Mouse (Mus musculus) spleen, postnatal 36 days (tissue): Measurements from ENCODE around the gene Oosp3.
A peak's percentile ranks its signal among the peaks of the same experiment; 100 is the strongest.

Source experiments
- DNase-seq, 2 experiments: peaks; one replicate each; pipeline ENCODE4 v3.0.0; 2022; ENCODE audit warnings: low spot score in 2 of 2, mixed read lengths in 1 of 2

Oosp3 gene

DNA sequence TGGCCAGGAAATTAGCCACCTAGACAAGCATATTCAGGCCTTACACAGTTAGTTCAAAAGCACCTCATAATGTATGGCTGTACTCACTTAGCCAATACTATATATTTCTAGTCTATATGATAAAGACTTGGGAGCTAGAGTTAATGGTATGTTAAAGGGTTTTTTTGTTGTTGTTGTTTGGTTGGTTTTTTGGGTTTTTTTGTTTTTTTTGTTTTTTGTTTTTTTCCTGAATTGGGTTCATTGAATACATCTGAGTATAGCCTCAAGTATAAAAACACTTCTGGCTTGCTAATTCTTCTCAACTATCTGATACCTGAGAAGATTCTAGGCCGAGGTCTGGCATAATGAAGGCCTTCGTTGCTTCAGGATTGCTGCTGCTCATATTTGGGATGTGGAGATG lies at the start of gene Oosp3:
Gene Oosp3, plus strand, starts transcription at position 301 of the 400 bp plus-strand sequence.
- DNase-seq: no peak

DNA sequence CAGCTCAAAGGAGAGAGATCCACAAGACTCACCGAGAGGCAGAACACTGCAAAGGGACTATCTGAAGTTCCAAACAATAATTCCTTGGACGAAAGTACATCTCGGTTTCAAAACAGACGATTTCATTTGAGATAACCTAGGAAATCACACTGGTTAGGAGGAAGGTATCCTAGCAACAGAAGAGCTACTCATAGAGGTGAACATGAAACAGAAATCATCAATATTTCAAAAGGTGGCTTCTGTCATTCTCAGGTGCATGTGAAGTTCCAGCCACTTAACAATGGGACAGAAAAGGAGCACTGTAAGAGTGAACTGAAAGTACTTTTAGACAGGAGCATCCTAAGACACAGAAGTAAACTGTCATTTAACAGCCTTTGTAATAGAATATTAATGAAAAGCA lies 47.3 kb upstream of the Oosp3 start:
- DNase-seq: no peak

DNA sequence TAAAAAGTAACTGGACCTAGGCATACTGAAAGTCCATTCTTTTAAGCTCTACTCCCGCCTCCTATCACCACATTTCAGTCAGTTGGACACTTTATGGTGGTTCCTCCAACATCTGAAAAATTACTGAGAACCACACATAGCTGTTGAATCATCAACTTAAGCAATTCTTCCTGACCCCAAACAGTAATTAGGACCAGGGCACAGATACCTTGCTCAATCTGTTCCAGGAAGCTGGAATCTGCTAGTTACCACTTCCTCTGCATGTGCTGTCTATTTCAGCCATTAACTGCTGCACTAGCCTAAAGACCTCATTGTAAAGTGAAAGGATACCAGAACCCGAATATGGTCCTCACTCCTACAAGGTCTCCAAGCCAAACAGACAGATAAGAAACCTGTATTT lies 37.7 kb upstream of the Oosp3 start:
- DNase-seq: no peak

DNA sequence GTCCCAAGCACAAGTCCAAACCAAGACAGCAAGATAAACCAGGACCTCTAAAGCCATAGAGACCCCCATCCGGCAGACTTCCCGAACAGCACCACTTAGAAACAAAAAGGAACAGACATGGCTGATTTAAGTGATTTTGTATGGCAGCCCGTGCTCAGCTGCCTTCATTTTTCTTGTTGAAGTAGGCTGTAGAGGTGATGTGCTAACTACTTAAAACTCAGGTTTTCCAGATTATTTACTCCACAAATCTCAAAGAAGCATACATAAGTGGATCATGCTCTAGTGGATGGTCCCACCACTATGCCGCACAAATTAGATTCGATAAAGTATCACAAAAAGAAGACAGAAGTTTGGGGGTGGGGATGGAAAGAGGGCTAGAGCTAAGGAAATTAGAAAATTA lies 36.4 kb upstream of the Oosp3 start, which contains the start of gene Oosp2:
Gene Oosp2, minus strand, starts transcription at position 101 of the 400 bp plus-strand sequence.
- no peak for DNase-seq

DNA sequence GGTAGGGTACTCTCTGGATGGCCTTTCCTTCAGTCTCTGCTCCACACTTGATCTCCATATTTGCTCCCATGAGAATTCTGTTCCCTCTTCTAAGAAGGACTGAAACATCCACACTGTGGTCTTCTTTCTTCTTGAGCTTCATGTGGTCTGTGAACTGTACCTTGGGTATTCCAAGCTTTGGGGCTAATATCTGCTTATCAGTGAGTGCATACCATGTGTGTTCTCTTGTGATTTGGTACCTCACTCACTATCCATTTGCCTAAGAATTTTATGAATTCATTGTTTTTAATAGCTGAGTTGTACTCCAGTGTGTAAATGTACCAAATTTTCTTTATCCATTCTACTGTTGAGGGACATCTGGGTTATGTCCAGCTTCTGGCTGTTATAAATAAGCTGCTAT lies 35.3 kb upstream of the Oosp3 start:
- no peak for DNase-seq

DNA sequence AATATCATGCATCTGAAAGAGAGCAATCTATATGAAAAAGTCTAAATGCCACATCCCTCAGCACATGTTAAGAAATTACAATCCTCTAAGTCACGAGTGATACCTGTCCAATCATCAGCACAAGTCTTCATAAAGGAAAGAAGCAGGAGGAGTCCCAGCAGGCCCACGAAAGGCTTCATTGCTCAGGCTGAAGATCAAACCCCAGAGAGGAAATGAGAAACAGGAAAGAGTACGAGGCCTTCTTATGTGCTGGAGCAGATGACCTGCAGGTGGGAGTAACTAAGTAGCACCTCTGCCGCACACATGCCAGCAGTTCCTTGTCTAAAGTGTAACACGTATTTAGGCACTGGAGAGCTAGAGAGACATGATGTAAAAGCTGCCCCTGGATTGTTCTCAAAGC lies 6.0 kb upstream of the Oosp3 start, which contains the start of gene Oosp1:
Gene Oosp1, minus strand, starts transcription at position 312 of the 400 bp plus-strand sequence.
- DNase-seq: peak; percentile 37 to 40

DNA sequence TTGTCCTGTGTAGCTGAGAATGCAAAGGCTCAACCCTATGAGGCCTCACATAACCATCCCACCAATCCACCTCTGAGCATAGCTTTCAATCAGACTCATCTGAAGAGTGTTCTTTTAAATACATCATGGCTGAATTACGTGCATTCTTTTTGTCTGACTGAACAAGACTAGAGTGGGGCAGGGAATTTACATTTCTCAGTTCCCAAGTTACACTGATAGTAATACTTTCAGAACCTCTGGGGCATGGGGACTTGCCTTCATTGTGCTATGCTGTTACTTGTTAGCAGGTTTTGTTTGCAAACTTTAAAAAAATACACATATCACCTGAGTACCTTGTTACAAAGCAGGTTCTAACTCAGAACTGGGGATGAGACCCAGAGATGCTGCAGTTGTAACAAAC lies 5.4 kb upstream of the Oosp3 start:
- DNase-seq: peak in 1 of 2 experiments; percentile 20

DNA sequence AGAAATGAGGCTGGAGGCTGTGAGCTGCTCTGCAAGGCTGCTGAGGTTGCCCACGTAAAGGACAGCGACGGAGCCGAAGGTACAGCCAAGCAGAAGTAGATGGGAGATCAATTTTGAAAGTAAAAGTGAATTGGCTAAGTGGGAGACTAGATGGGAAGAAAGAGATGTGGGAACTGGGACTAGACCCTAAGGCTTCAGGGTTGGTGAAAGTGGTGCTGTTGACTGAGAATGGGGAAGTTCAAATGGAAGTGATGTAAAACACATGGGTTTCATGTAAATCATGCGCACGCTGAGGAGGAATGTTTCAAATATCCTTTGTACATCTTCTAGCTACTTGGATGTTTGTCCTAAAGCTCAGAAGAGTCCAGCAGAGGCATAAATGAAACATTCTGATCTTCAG lies 1.5 kb downstream of the Oosp3 start:
- peak in 1 of 2 experiments; percentile 3 for DNase-seq

DNA sequence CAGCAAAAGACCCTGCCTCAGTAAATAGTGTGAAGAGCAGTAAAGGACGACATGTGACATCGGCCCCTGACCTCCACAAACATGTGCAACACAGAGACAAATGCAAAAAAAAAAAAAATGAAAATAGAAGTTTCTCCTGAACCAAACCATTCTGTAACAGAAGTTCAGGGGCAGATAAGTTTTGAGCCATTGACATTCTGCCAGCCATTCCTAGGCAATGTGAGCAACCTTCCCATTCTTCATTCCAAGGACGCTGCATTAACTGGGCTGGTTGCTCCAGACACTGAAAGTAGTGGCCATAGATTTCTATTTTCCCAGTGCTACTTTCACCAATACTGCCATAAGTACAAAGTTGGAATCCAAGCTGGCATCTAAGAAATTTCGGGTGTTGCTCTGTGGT lies 15.6 kb downstream of the Oosp3 start:
- no peak for DNase-seq

DNA sequence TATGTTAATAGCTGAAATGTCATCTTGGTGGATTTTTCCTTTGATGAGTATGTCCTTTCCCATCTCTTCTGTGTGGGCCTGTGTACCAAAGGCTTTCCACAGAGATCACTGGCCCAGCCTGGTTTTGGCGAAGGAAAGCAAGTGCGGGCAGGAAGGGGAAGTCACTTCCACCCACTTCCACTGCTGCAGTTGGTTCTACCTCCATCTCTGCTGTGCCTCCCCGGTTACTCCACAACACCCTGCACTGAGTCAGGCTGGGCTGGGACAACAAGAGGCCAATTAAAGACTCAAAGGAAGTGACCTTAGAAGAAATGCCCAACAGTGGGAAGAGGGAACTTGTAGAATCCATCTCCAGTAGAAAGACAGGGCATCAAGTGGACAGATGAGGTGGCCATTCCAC lies 23.2 kb downstream of the Oosp3 start:
- DNase-seq: no peak

DNA sequence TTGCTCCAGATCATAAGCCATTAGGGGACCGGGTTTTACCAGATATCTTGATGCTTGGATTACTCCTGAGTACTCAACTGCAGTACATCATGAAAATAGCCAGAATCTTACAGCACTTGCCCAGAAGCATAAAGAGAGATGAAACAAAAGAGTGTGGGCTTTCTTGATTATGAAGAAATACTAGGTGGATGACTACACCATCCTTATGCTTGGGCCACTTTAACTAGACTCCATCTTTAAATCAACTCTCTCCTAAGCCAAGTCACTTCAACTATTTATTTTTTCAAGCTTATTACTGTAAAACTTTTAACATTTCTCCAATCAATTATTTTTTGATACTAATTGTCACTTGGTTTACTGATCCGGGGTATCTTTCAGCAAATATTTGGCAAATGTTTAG lies 27.0 kb downstream of the Oosp3 start:
- no peak for DNase-seq

DNA sequence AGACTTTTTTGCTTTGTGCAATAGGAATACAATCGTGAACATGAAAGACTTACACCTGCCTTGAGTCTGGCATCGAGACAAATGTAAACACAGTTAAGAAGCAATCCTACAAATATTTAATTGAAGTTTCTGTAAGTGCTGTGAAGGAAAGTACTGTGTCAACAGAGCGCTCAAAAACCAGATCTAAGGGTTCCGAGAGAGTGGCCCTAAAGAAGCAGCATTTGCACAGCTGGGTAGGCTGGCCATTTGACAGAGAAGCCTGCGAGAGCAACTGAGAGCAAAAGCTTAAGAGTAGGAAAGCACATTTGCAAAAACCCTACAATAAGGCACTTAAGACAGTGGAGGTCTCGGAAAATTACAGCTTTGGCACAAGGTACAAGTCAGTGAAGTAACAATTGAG lies 27.4 kb downstream of the Oosp3 start:
- no peak for DNase-seq

DNA sequence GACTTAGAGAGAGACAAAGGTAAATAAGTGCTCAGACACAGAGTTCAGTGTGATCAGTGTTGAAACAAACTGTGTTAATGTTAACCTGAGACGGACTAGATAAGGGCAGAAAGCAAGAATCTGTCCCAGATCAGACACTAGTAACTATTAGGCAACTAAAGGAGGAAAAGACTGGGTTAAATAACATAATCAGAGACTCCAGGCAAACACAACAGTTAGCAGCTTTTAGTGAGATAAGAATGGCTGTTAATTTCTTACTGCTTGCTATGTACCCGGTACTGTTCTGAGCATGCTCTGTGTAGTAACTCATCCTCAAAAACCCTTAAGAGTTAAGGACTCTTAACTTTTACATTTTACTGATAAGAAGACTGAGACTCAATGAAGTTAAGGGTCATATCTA lies 29.1 kb downstream of the Oosp3 start:
- DNase-seq: no peak

DNA sequence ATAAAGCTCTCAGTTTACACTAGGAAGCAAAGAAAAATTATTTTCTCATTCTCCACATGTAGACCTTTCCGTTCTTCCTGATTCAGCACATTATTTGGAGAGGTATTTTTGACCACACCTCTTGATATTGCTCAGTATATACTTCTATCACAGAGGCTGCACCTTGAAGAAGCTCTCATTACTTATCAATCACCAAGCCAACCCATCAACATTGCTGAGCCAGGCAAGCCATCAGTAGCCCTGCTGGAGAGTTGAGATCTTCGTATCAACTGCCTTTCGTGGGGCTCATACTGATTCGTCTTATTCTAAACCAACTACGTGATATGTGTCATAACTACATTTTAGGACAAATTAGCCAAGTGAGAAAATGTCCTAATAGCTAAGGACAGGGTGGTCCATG lies 30.4 kb downstream of the Oosp3 start:
- DNase-seq: no peak

DNA sequence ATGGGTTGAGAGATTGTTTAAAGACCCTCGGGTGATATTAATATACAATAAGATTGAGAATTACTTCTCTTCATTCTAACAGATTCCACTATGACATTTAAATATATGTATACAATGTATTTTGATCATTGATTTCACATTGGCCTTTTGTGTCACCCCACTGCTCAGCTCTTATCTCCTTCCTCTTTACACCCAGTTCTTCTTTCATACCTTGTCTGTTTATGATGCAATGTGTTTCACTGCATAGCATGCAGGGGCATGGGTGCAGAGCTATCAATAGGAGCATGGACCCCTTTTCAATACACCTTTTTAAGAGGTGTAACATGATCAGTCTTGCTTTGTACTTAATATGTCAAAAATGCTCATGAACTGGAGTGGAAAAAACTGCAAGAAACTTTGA lies 33.4 kb downstream of the Oosp3 start:
- no peak for DNase-seq

DNA sequence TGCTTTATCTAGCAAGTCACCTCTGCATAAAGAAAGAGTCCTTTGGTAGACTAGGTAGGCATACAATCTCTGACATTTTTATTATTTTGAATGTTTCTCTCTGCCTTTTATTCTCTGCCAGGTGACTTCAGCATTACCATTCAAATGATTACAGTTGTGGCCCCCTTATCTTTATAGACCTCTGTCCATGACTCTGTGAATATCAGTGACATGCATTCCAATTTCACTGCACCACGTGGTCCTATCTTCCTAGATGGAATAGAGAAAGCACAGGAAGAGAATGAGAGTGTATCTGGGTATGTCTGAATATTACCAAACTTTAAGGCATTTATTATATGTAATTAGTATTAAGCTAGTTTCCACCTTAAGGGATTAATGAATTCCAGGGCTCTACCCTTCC lies 39.6 kb downstream of the Oosp3 start:
- no peak for DNase-seq

DNA sequence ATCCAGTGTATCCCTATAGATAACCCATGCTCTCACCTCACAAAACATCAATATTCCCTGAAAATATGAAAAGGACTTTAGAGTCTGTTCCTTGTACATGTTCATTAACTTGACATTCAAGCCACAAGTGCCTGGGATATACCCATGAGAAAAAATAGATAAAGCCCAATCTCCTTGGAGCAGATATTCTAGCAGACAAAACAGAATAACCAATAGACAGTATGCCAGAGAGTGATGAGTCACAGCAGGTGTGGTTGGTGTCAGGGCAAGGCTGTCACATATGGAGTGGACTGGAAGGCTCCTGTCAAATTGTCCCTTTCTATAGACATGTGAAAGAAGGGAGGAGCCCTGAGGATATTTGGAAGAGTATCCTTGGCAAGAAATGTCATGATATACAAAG lies 48.8 kb downstream of the Oosp3 start:
- no peak for DNase-seq

DNA sequence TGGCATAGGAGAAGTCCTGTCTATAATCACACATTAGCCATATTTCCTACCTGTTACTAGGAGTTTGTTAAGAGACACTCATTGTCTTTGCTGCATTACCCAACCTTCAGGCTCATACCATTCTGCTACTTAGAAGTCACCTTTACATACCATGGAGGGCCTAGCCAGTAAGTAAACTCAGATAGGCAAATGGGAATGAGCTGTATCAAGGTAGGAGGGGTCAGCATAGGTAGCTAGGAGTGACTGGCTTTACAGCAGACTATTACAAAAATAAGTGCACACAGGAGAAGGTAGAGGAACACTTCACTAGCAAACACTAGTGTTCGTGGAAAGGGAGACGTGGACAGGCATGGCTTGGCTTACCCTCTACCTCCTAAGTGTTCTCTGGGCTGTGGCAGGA lies 50.4 kb downstream of the Oosp3 start, which contains the start of gene Gif:
Gene Gif, plus strand, starts transcription at position 257 of the 400 bp plus-strand sequence.
- DNase-seq: no peak
